Mouse (Mus musculus): ENCODE data around the gene Kcng1. TPM values are rescaled to one million over a fixed set of nuclear protein-coding genes. Genes with fewer than 3 reads are reported as not detected.

Gene Kcng1
- total and polyA plus RNA-seq, 3 experiments, result not detected

GRCm38 (mm10) chr2:168223326-168223725 is 58.2 kb downstream of the Kcng1 start:
- H3K9me3 ChIP-seq (replicated peaks; ENCODE audit: insufficient read depth, low read length), result no peaks in the 10 kb centered on the region
- H3K36me3 ChIP-seq (ENCODE audit: control insufficient read depth in 1 of 2, insufficient read depth in 2 of 2, low read length in 2 of 2), result peaks cover 14 to 28% of the 10 kb centered on the region in 2 experiments
- no peak overlapping the region for H3K9ac ChIP-seq (ENCODE audit: control insufficient read depth, low read depth, low read length, poor library complexity, severe bottlenecking)
- H3K79me2 ChIP-seq (ENCODE audit: control insufficient read depth, insufficient read depth, low read length, poor library complexity), result peaks cover 10% of the 10 kb centered on the region
- H3K27me3 ChIP-seq (ENCODE audit: control insufficient read depth in 1 of 2, insufficient read depth in 2 of 2, low read length in 2 of 2), result no peaks in the 10 kb centered on the region
- no peak for DNase-seq (ENCODE audit: low read depth, low spot score)
- H3K27ac ChIP-seq (ENCODE audit: control insufficient read depth, low read depth, low read length), result no peak overlapping the region
- H3K4me3 ChIP-seq (ENCODE audit: control insufficient read depth in 1 of 2, insufficient read depth in 1 of 2, low read depth in 2 of 2, low read length in 2 of 2), result no peak overlapping the region
- peaks cover 0 to 8% of the 10 kb centered on the region in 2 experiments; a peak in 3 of 4 replicates for H3K4me1 ChIP-seq (ENCODE audit: control insufficient read depth in 1 of 2, insufficient read depth in 2 of 2, low read length in 2 of 2)
- TF ChIP-seq KAT2A (conservative IDR thresholded peaks at IDR 0.05; ENCODE audit: low read depth, low read length) (no peak), CHD1 (IDR thresholded peaks at IDR 0.05; ENCODE audit: low read depth, low read length) (no peak), MEF2A (IDR thresholded peaks at IDR 0.05; ENCODE audit: extremely low read depth, insufficient replicate concordance, low read depth, low read length, poor library complexity, severe bottlenecking) (no peak), E2F4 (IDR thresholded peaks at IDR 0.05; ENCODE audit: borderline replicate concordance, low read depth, low read length) (no peak), SMC3 (IDR thresholded peaks at IDR 0.05; ENCODE audit: low read depth, low read length) (no peak), POLR2AphosphoS5 (IDR thresholded peaks at IDR 0.05; ENCODE audit: borderline replicate concordance, low read depth, low read length) (no peak), NRF1 (IDR thresholded peaks at IDR 0.05; ENCODE audit: insufficient read depth, low read depth, low read length, poor library complexity, severe bottlenecking) (no peak), CHD2 (IDR thresholded peaks at IDR 0.05; ENCODE audit: low read length) (no peak), MAFK (IDR thresholded peaks at IDR 0.05; ENCODE audit: borderline replicate concordance, low read depth, low read length) (no peak), USF2 (IDR thresholded peaks at IDR 0.05; ENCODE audit: borderline replicate concordance in 1 of 2, insufficient read depth in 1 of 2, low read depth in 1 of 2, low read length in 2 of 2) (no peak), POLR2A (IDR thresholded peaks at IDR 0.05; ENCODE audit: control insufficient read depth in 1 of 2, insufficient read depth in 1 of 2, low read depth in 1 of 2, low read length in 2 of 2, poor library complexity in 1 of 2) (no peak), TCF12 (IDR thresholded peaks at IDR 0.05; ENCODE audit: low read depth, low read length) (no peak), ZC3H11A (IDR thresholded peaks at IDR 0.05; ENCODE audit: low read depth, low read length) (no peak), TBP (IDR thresholded peaks at IDR 0.05; ENCODE audit: low read depth, low read length) (no peak), RCOR1 (IDR thresholded peaks at IDR 0.05; ENCODE audit: low read depth, low read length) (no peak), UBTF (IDR thresholded peaks at IDR 0.05; ENCODE audit: borderline replicate concordance, insufficient read depth, low read depth, low read length) (no peak), GATA1 (IDR thresholded peaks at IDR 0.05; ENCODE audit: low read depth, low read length) (no peak)

- no peaks in the 10 kb centered on the region for H3K27me3 ChIP-seq (ENCODE audit: control insufficient read depth in 1 of 2, insufficient read depth in 2 of 2, low read length in 2 of 2)
- no peak overlapping the region for H3K4me3 ChIP-seq (ENCODE audit: control insufficient read depth in 1 of 2, insufficient read depth in 1 of 2, low read depth in 2 of 2, low read length in 2 of 2)
- DNase-seq (ENCODE audit: low read depth, low spot score), result no peak
- no peaks in the 10 kb centered on the region for H3K4me1 ChIP-seq (ENCODE audit: control insufficient read depth in 1 of 2, insufficient read depth in 2 of 2, low read length in 2 of 2)
- TF ChIP-seq CHD1 (IDR thresholded peaks at IDR 0.05; ENCODE audit: low read depth, low read length), result no peak
- TF ChIP-seq CTCF (IDR thresholded peaks at IDR 0.05 in 2 of 3, conservative IDR thresholded peaks at IDR 0.05 in 1 of 3; ENCODE audit: control insufficient read depth in 1 of 3, insufficient read depth in 1 of 3, low read depth in 2 of 3, low read length in 3 of 3, poor library complexity in 1 of 3, severe bottlenecking in 1 of 3), result peak in 2 of 3 experiments; percentile 7 to 11; a peak in 1 of 6 replicates
- no peak overlapping the region for H3K27ac ChIP-seq (ENCODE audit: control insufficient read depth, low read depth, low read length)
- no peak overlapping the region for H3K9ac ChIP-seq (ENCODE audit: control insufficient read depth, low read depth, low read length, poor library complexity, severe bottlenecking)
- peaks cover 0 to 35% of the 10 kb centered on the region in 2 experiments; a peak in 3 of 4 replicates for H3K36me3 ChIP-seq (ENCODE audit: control insufficient read depth in 1 of 2, insufficient read depth in 2 of 2, low read length in 2 of 2)
- H3K79me2 ChIP-seq (ENCODE audit: control insufficient read depth, insufficient read depth, low read length, poor library complexity), result no peaks in the 10 kb centered on the region
- H3K9me3 ChIP-seq (replicated peaks; ENCODE audit: insufficient read depth, low read length), result no peaks in the 10 kb centered on the region
Measured at GRCm38 (mm10) chr2:168213788-168214397, 67.6 kb downstream of the Kcng1 start.

Other genes starting within 250 kb of the Kcng1 start
- gene Pard6b, start 200.7 kb downstream of the Kcng1 start, total RNA-seq (2012; rRNA removed), result 3.8 and 3.9 TPM in 2 replicates
- gene Pard6b, start 200.7 kb downstream of the Kcng1 start, polyA plus RNA-seq (2012; ENCODE audit: insufficient read depth in 1 of 2, insufficient read length in 2 of 2, low read depth in 1 of 2, low replicate concordance in 2 of 2, missing spikeins in 1 of 2), result 1 to 10 TPM in 1 of 2 experiments, not detected in 1; 7.6 TPM
- gene Adnp, start 74.6 kb downstream of the Kcng1 start, total RNA-seq (2012; rRNA removed), result 2.3 and 2.8 TPM in 2 replicates
- 10 to 100 TPM; 11.9 to 29.4 TPM for gene Adnp, start 74.6 kb downstream of the Kcng1 start, polyA plus RNA-seq (2012; ENCODE audit: insufficient read depth in 1 of 2, insufficient read length in 2 of 2, low read depth in 1 of 2, low replicate concordance in 2 of 2, missing spikeins in 1 of 2)
- 24.4 and 29.4 TPM in 2 replicates for gene Gm20716, start 51.4 kb downstream of the Kcng1 start, total RNA-seq (2012; rRNA removed)
- 10 to 100 TPM in 1 of 2 experiments, not detected in 1; 24.4 TPM for gene Gm20716, start 51.4 kb downstream of the Kcng1 start, polyA plus RNA-seq (2012; ENCODE audit: insufficient read depth in 1 of 2, insufficient read length in 2 of 2, low read depth in 1 of 2, low replicate concordance in 2 of 2, missing spikeins in 1 of 2)
- gene Dpm1, start 51.1 kb downstream of the Kcng1 start, total RNA-seq (2012; rRNA removed), result 35.4 and 49.0 TPM in 2 replicates
- gene Dpm1, start 51.1 kb downstream of the Kcng1 start, polyA plus RNA-seq (2012; ENCODE audit: insufficient read depth in 1 of 2, insufficient read length in 2 of 2, low read depth in 1 of 2, low replicate concordance in 2 of 2, missing spikeins in 1 of 2), result 100 to 1,000 TPM in 1 of 2 experiments, 10 to 100 TPM in 1; 63.5 to 564 TPM
- gene Mocs3, start 51.1 kb downstream of the Kcng1 start, total RNA-seq (2012; rRNA removed), result 4.2 and 5.1 TPM in 2 replicates
- 1 to 10 TPM in 1 of 2 experiments, not detected in 1; 2.9 TPM for gene Mocs3, start 51.1 kb downstream of the Kcng1 start, polyA plus RNA-seq (2012; ENCODE audit: insufficient read depth in 1 of 2, insufficient read length in 2 of 2, low read depth in 1 of 2, low replicate concordance in 2 of 2, missing spikeins in 1 of 2)